ENCODE assay signal across 13 mouse cellular contexts in the genomic region with DNA sequence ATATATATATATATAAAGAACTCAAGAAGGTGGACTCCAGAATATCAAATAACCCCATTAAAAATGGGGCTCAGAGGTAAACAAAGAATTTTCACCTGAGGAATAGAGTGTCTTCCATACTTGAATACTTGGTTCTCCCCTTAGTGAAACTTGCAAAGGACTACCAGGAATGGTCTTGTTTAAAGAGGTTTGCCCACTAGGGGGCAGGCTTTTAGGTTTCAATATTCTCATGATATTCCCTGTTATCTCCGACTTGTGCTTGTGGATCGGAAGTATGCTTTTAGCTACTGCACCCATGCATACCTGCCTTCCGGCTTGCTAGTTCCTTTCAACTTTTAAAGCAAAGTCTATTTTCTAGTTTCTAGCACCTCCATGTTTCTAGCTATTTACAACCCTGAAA.
DNase-seq lines count a peak whose midpoint lies in the region; ATAC-seq and TF ChIP-seq lines count a peak whose summit lies in the region.
"Had no signal": no experiment of that assay in that cellular context is flagged by ENCODE, and none has a peak within 500 bp of the region (broad histone marks: within the 10 kb centered on the region; RNA-seq: fewer than 3 reads in every experiment).

No protein-coding gene starts in this region.

- H3K27me3 ChIP-seq in lung, embryonic 14.5 days (ENCODE audit: insufficient read depth, low read length) = no peaks in the 10 kb centered on the region
- H3K27me3 ChIP-seq in intestine, embryonic 15.5 days (replicated peaks) = no peaks in the 10 kb centered on the region
- H3K27me3 ChIP-seq: heart, embryonic 12.5 days; midbrain, embryonic 13.5 days had no signal

- H3K4me3 ChIP-seq in lung, embryonic 14.5 days (ENCODE audit: low read depth, low read length) = no peak overlapping the region
- no peak overlapping the region for H3K4me3 ChIP-seq in lung, adult 2 months (replicated peaks; ENCODE audit: extremely low read depth, low read depth, low read length)
- no peak overlapping the region for H3K4me3 ChIP-seq in intestine, embryonic 15.5 days (replicated peaks)
- H3K4me3 ChIP-seq: heart, embryonic 12.5 days; hindbrain, embryonic 10.5 days; midbrain, embryonic 13.5 days had no signal

- TF ChIP-seq POLR2A in lung, adult 2 months (IDR thresholded peaks at IDR 0.05; ENCODE audit: borderline replicate concordance, extremely low read depth, low read depth, low read length) = no peak

- H3K36me3 ChIP-seq in lung, embryonic 14.5 days (ENCODE audit: insufficient read depth) = no peaks in the 10 kb centered on the region
- H3K36me3 ChIP-seq in intestine, embryonic 15.5 days = no peaks in the 10 kb centered on the region
- H3K36me3 ChIP-seq: heart, embryonic 12.5 days; hindbrain, embryonic 10.5 days; midbrain, embryonic 13.5 days had no signal

- no peak overlapping the region for H3K4me2 ChIP-seq in lung, embryonic 14.5 days
- no peak overlapping the region for H3K4me2 ChIP-seq in intestine, embryonic 15.5 days (replicated peaks)
- H3K4me2 ChIP-seq: heart, embryonic 12.5 days; midbrain, embryonic 13.5 days had no signal

- no peaks in the 10 kb centered on the region for H3K9me3 ChIP-seq in lung, embryonic 14.5 days (ENCODE audit: low read depth, low read length)
- H3K9me3 ChIP-seq in intestine, embryonic 15.5 days = no peaks in the 10 kb centered on the region
- H3K9me3 ChIP-seq: heart, embryonic 12.5 days; hindbrain, embryonic 10.5 days; midbrain, embryonic 13.5 days had no signal

- H3K27ac ChIP-seq in lung, embryonic 14.5 days (ENCODE audit: low read depth) = no peak overlapping the region
- H3K27ac ChIP-seq in intestine, embryonic 15.5 days = no peak overlapping the region
- H3K27ac ChIP-seq: hindbrain, embryonic 10.5 days; midbrain, embryonic 13.5 days had no signal

- DNase-seq in cerebellum, adult 18-20 months = peak; percentile 21 to 26
- DNase-seq in cerebellum, adult 9-11 months = no peak
- no peak for DNase-seq in lung, embryonic 14.5 days
- DNase-seq in lung, adult 2 months = no peak
- peak; percentile 9 for DNase-seq in NIH3T3 (ENCODE audit: low read depth)
- peak; percentile 17 for DNase-seq in embryo, embryonic 11 days
- DNase-seq in urinary bladder, adult 2 months (ENCODE audit: low spot score) = no peak
- DNase-seq: kidney, adult 11 months; lung, postnatal 10 days had no signal

- no peak for ATAC-seq in lung, embryonic 14.5 days (ENCODE audit: insufficient read depth)
- ATAC-seq in intestine, embryonic 15.5 days = no peak
- ATAC-seq: midbrain, embryonic 13.5 days had no signal

- H3K9ac ChIP-seq in lung, embryonic 14.5 days = no peak overlapping the region
- H3K9ac ChIP-seq in intestine, embryonic 15.5 days = no peak overlapping the region
- H3K9ac ChIP-seq: heart, embryonic 12.5 days; midbrain, embryonic 13.5 days had no signal

- H3K4me1 ChIP-seq in lung, embryonic 14.5 days (ENCODE audit: insufficient read depth) = no peaks in the 10 kb centered on the region
- no peaks in the 10 kb centered on the region for H3K4me1 ChIP-seq in lung, adult 2 months (ENCODE audit: control insufficient read depth, insufficient read depth, low read length)
- no peaks in the 10 kb centered on the region for H3K4me1 ChIP-seq in intestine, embryonic 15.5 days (replicated peaks)
- H3K4me1 ChIP-seq: heart, embryonic 12.5 days; hindbrain, embryonic 10.5 days; midbrain, embryonic 13.5 days had no signal

- 79% methylated on average over 3 of the region's 3 CpGs for WGBS in lung, embryonic 14.5 days
- WGBS in lung, adult 2 months = 81% methylated on average over 3 of the region's 3 CpGs
- WGBS in intestine, embryonic 15.5 days = 85% methylated on average over 3 of the region's 3 CpGs

- TF ChIP-seq CTCF in lung, embryonic 14.5 days (IDR thresholded peaks at IDR 0.05; ENCODE audit: low read depth) = peak; percentile 13; the same call in 1 of the 2 replicates
- TF ChIP-seq CTCF in lung, adult 2 months (IDR thresholded peaks at IDR 0.05; ENCODE audit: insufficient read depth, low read length) = no peak

Comparison
In these comparisons a context has a peak if more than half of its experiments do, and no peak if none do; other contexts are left out.
1. DNase-seq: peak in cerebellum, adult 18-20 months (2 of 2), NIH3T3 (single experiment) and embryo, embryonic 11 days (single experiment); none in cerebellum, adult 9-11 months (single experiment), lung, embryonic 14.5 days (single experiment), lung, adult 2 months (single experiment) and urinary bladder, adult 2 months (single experiment).